Mouse (Mus musculus) erythroblast, embryonic 14.5 days (primary cell): Measurements from ENCODE around the gene Tm9sf1.

Experiments
- GATA1 ChIP-seq: IDR thresholded peaks from 2 replicates; pipeline ENCODE4 v1.6.1; 2012; ENCODE audit warnings: low read length, inconsistent platforms, mixed read lengths
- TAL1 ChIP-seq: IDR thresholded peaks from 3 replicates; pipeline ENCODE4 v1.6.1; 2012; ENCODE audit warnings: low read length, inconsistent platforms, mixed read lengths

DNA sequence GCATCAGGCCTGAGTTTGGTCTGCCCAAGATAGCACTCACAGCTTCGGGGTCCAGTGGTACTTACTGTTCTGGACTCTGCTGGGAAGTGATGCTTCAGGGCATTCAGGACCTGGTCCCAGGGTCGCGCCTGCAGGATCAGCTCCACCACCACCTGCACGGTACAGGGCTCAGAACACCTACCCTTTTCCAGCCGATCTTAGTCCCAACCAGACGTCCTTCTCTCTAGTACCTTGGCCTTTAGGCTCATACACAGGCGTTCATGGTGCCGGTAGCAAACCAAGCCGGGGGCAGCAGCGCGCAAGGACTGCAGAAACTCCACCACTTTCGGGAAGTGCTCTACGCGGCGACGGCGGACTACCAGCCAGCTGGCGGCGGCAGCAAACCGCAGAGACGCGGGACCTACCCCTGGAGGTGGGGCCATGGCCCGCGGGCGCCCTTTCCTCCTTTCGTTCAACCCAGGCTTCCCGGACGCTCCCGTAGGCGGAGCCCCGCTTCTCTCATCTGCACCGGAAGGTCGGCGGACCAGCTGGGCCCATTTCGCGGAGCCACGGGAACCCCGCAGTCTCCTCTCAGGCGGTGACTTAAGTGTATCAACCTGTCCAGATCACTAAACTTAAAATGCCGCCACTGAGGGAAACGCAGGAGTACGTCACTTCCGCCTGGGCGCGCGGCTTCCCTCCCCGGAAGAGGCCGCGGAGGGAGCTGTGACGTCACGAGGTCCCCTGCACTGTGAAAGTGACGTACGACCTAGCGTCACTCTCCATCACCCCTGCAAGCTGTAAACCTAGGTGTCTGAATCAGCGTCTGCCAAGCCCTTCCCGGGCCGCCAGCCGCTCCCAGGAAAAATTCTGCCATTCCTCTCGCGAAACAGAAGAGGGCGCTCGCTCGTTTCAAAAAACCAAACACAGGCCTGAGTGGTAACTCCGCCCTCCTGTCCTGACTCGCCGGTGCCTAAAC is 37.8 kb upstream of the Tm9sf1 start, which contains the start of gene Tinf2:
- TF ChIP-seq TAL1: no peak
- TF ChIP-seq GATA1: no peak
